Mouse (Mus musculus) liver, embryonic 14.5 days (tissue): Measurements from ENCODE around the gene Mocs1.

ENCODE experiments used
- CTCF ChIP-seq: IDR thresholded peaks from 2 replicates; pipeline ENCODE4 v1.5.1; 2016; ENCODE audit warnings: antibody characterized with exemption, low read depth, control low read depth
- EP300 ChIP-seq: IDR thresholded peaks from 2 replicates; pipeline ENCODE4 v1.6.1; 2016; ENCODE audit warnings: antibody characterized with exemption, low read depth

DNA sequence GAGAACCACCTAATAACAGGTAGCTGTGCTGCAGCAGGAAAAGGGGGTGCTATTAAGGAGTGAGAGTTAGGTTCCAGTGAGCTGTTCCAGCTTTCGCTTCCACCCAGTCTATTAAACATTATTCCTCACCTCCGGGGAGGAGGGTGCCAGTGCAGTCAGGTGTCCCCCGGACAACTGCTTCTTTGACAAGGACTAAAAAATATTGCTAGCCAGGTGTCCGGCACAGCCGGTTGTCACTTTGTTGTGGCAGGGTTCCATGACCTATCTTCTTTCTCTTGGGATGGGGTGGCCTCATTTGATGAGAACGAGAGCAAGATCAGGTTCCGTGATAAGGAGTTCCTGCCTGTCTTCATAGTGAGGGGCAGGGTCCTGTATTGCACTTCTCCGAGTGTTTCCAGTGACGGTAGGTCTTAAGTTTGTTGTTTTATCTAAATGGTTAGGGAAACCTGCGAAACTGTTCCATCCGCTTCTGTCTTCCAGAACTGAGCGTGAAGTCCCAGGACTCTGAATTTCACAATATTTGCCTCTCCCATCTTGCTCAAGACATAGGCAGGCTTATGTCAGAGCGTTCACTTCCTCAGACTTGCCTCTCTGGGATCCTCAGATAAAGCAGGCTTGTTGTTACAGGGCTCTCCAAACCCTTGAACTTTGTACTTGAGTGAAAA, 721 bp downstream of the Mocs1 start:
- TF ChIP-seq CTCF, result no peak
- 0 out of 2 replicates have a peak, but pooled peaks have one; percentile 15 for TF ChIP-seq EP300
